Mouse (Mus musculus) hindbrain, embryonic 11.5 days (tissue): ENCODE results near the gene Senp3. TPM values are rescaled to one million over a fixed set of nuclear protein-coding genes. Genes with fewer than 3 reads are reported as not detected.

Source experiments
- ATAC-seq: fragments of 200-750 bp; cut with Nextera tagmentation; 2 replicates; pipeline ENCODE4 v1.8.0; 2017; ENCODE audit warnings: mild to moderate bottlenecking, moderate TSS enrichment, moderate library complexity; ENCODE audit not compliant: low FRiP score
- DNase-seq: peaks from one replicate; pipeline ENCODE4 v3.0.0-alpha.2; 2015; ENCODE audit warnings: low spot score
- H3K27ac ChIP-seq: fragments of 300-500 bp; sonication (generic); 2 replicates; pipeline ENCODE4 v1.5.1; 2014; ENCODE audit warnings: mild to moderate bottlenecking, low read depth, low read length
- H3K27me3 ChIP-seq: fragments of 300-500 bp; sonication (generic); 2 replicates; pipeline ENCODE4 v1.6.1; 2014; ENCODE audit warnings: mild to moderate bottlenecking, low read length, moderate library complexity, mixed read lengths; ENCODE audit not compliant: control insufficient read depth, insufficient read depth
- H3K36me3 ChIP-seq: fragments of 300-500 bp; sonication (generic); 2 replicates; pipeline ENCODE4 v1.6.1; 2014; ENCODE audit warnings: mild to moderate bottlenecking, low read length, moderate library complexity, mixed read lengths; ENCODE audit not compliant: control insufficient read depth, insufficient read depth
- H3K4me1 ChIP-seq: fragments of 300-500 bp; sonication (generic); replicated peaks from 2 replicates; pipeline ENCODE4 v1.6.1; 2014; ENCODE audit warnings: low read length, mixed read lengths; ENCODE audit not compliant: control insufficient read depth, insufficient read depth
- H3K4me2 ChIP-seq: fragments of 300-500 bp; sonication (generic); replicated peaks from 2 replicates; pipeline ENCODE4 v1.6.1; 2014; ENCODE audit warnings: mild to moderate bottlenecking, low read depth, low read length
- H3K4me3 ChIP-seq: fragments of 300-500 bp; sonication (generic); 2 replicates; pipeline ENCODE4 v1.5.1; 2014; ENCODE audit warnings: low read depth, low read length
- H3K9ac ChIP-seq: fragments of 300-500 bp; sonication (generic); 2 replicates; pipeline ENCODE4 v1.6.1; 2014; ENCODE audit warnings: low read depth, low read length
- H3K9me3 ChIP-seq: fragments of 300-500 bp; sonication (generic); 2 replicates; pipeline ENCODE4 v1.6.1; 2016; ENCODE audit warnings: low read length; ENCODE audit not compliant: control insufficient read depth
- WGBS: fragments of 180-500 bp; shearing (Covaris S2); extraction: QIAGEN DNeasy Blood & Tissue Kit; methylation state at CpG from one replicate; pipeline ENCODE4 v1.1.7; 2014; 5-methylcytosine and 5-hydroxymethylcytosine counted together
- polyA plus RNA-seq: library from polyadenylated mRNA; unstranded; fragments of >200 nt; fragmentation: Nextera tagmentation; extraction: Ambion mirVana; gene quantifications from 2 replicates; pipeline ENCODE4 v1.2.1, GENCODE M21; 2014

The Senp3 gene
- polyA plus RNA-seq, 1 experiment from 2014 or later = 101 TPM

DNA sequence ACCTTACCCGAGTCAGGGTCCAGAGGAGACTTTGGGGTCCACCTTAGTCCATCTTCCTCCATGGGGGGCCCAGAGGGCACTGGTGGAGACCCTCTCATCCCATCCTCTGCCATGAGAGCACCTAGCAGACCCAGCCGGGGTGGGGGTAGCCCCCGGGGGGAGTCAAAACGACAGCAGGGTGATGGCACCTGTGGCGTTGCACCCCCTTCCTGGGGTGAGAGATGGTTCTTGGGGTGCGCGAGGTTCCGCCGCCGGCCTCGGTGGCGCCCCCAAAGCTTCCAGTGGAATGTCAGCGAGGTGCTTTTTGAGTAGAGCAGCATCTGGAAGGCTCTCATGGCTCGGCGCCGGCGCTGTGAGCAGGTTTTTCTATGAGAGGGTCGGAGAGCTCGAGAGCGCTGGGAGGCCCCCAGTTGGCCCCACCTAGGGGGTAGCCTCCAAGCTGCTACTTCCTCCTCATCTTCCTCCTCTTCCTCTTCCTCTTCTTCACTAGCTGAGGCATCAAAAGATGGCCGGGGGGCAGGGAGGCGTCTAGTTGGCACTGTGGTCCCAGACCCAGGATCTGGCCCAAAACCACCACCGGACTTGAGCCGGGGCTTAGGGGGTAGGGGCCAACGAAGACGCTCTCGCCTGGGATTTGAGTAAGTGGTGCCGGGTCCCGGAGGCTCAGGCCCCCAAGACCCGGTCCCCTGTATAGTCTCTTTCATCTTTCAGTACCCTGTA, 1.6 kb downstream of the Senp3 start:
- WGBS = 92% methylated on average over 30 of the region's 30 CpGs
- peaks cover 7% of the 10 kb centered on the region; the same call in 1 of the 2 replicates for H3K36me3 ChIP-seq
- no peaks in the 10 kb centered on the region for H3K9me3 ChIP-seq
- H3K4me2 ChIP-seq = peak overlapping the region; percentile 90; the same call in 1 of the 2 replicates
- no peak overlapping the region for H3K27ac ChIP-seq
- no peak overlapping the region for H3K9ac ChIP-seq
- no peak overlapping the region for H3K4me3 ChIP-seq
- DNase-seq (no peak), ATAC-seq (no peak)
- peaks cover 5% of the 10 kb centered on the region; the same call in 1 of the 2 replicates for H3K4me1 ChIP-seq
- H3K27me3 ChIP-seq = no peaks in the 10 kb centered on the region

GRCm38 (mm10) chr11:69679144-69679543, 2.7 kb downstream of the Senp3 start:
- H3K4me1 ChIP-seq = peaks cover 5% of the 10 kb centered on the region; the same call in 1 of the 2 replicates
- no peak overlapping the region for H3K9ac ChIP-seq
- no peak overlapping the region for H3K4me2 ChIP-seq
- 86% methylated on average over 2 of the region's 2 CpGs for WGBS
- H3K4me3 ChIP-seq = no peak overlapping the region
- ATAC-seq (no peak), DNase-seq (no peak)
- H3K36me3 ChIP-seq = peaks cover 9% of the 10 kb centered on the region; the same call in 1 of the 2 replicates
- H3K9me3 ChIP-seq = no peaks in the 10 kb centered on the region
- no peaks in the 10 kb centered on the region for H3K27me3 ChIP-seq
- no peak overlapping the region for H3K27ac ChIP-seq

GRCm38 (mm10) chr11:69672211-69672706, 9.6 kb downstream of the Senp3 start, which contains the start of gene Eif4a1:
Gene Eif4a1, minus strand, starts transcription at chr11:69672423.
- H3K9ac ChIP-seq = peak within 1 kb of the TSS; percentile 96
- under 1% methylated on average over 36 of the region's 36 CpGs for WGBS
- peak within 1 kb of the TSS; percentile 88 for H3K4me2 ChIP-seq
- no peaks in the 10 kb centered on the region for H3K27me3 ChIP-seq
- no peaks in the 10 kb centered on the region for H3K9me3 ChIP-seq
- peak; percentile 100 for DNase-seq
- peak within 1 kb of the TSS; percentile 87 for H3K4me3 ChIP-seq
- H3K27ac ChIP-seq = peak within 1 kb of the TSS; percentile 93
- peak; percentile 99 for ATAC-seq
- peaks cover 31% of the 10 kb centered on the region for H3K36me3 ChIP-seq
- H3K4me1 ChIP-seq = no peaks in the 10 kb centered on the region; the same call in 1 of the 2 replicates

DNA sequence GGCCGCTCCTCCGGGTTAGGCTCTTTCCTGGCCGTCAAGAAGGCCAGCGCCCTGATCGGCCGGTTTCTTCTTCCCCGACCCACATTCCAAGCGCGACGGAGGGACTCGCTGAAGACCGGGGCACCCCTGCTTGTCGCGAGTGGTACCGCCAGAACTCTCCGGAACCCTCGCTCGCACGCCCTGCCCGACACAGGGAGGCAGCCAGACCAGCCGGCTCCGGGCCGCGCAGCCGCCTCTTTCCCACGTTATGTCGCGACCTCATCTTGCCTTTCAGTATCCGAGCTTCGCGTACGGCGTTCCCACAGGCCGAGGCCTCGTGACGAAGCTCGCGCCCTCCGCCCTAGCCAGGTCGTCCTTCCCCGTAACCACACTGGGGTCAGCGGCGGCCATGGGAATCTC, 10.2 kb downstream of the Senp3 start:
- H3K4me2 ChIP-seq = peak overlapping the region; percentile 88
- peak overlapping the region; percentile 93 for H3K27ac ChIP-seq
- DNase-seq (no peak), ATAC-seq (peak; percentile 6; the same call in 1 of the 2 replicates)
- no peaks in the 10 kb centered on the region for H3K27me3 ChIP-seq
- peak overlapping the region; percentile 96 for H3K9ac ChIP-seq
- H3K4me3 ChIP-seq = peak overlapping the region; percentile 87
- no peaks in the 10 kb centered on the region for H3K9me3 ChIP-seq
- no peaks in the 10 kb centered on the region; the same call in 1 of the 2 replicates for H3K4me1 ChIP-seq
- H3K36me3 ChIP-seq = peaks cover 30% of the 10 kb centered on the region
- under 1% methylated on average over 26 of the region's 43 CpGs for WGBS

DNA sequence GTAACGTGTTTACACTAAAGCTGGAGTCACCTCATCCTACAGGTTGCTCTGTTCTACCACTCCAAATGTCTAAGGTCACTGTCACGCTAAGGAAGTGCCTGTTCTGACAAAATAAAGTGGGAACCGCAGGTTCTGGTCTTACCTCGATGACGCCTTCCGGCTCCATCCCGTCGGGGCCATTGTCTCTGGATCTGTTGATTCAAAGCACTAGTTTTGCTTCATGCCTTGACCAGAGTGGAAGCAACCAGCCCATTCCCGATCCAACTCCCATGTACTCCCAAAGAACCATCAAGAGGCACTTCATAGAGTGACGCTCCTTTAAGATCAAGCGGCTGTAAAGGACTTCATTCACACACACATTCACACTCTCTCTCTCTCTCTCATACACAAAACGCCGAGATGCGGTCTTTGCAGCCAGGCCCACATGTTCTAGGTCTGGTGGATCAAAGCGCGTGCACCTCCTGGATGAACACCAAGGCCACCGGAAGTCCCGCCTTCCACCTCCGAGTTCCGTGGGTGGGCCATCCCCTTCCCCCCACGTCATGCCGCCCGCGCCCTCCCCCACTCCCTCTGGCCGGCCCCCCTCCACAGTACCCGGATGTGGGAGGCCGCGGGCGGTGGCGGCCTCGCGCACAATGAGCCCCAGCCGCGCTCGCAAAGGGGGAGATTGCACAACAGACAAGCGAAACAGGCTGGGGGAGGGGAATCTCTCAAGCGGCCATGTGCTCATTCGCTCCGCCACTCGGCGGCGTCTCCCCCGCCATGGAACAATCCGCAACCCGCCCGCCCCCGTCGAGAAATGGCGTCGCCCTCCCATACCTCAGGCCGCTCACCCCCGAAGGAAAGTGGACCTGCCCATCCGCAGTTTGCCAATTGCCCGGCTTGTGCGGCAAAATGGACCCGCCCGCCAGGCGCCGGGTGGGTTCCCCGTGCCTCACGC, 10.8 kb downstream of the Senp3 start:
- Histone ChIP-seq H3K36me3 (peaks cover 24% of the 10 kb centered on the region), H3K9ac (peak overlapping the region; percentile 96), H3K4me2 (peak overlapping the region; percentile 88), H3K27ac (peak overlapping the region; percentile 93), H3K4me1 (no peaks in the 10 kb centered on the region; the same call in 1 of the 2 replicates), H3K9me3 (no peaks in the 10 kb centered on the region), H3K27me3 (no peaks in the 10 kb centered on the region), H3K4me3 (peak overlapping the region; percentile 87)
- DNase-seq (peak; percentile 97), ATAC-seq (peak; percentile 75)
- 2% methylated on average over 48 of the region's 61 CpGs for WGBS

- ATAC-seq = no peak
- H3K4me3 ChIP-seq = no peak overlapping the region
- no peaks in the 10 kb centered on the region for H3K27me3 ChIP-seq
- no peaks in the 10 kb centered on the region for H3K9me3 ChIP-seq
- no peak overlapping the region for H3K9ac ChIP-seq
- peaks cover 19% of the 10 kb centered on the region for H3K36me3 ChIP-seq
- H3K4me1 ChIP-seq = peaks cover 4% of the 10 kb centered on the region; the same call in 1 of the 2 replicates
- WGBS = 87% methylated on average over 3 of the region's 3 CpGs
- DNase-seq = no peak
- H3K27ac ChIP-seq = no peak overlapping the region
- no peak overlapping the region for H3K4me2 ChIP-seq
Observed at GRCm38 (mm10) chr11:69666665-69667005, 15.2 kb downstream of the Senp3 start.

GRCm38 (mm10) chr11:69665961-69666664, 15.8 kb downstream of the Senp3 start, which contains the start of gene Cd68:
Gene Cd68, minus strand, starts transcription at chr11:69666153.
- peaks cover 4% of the 10 kb centered on the region; the same call in 1 of the 2 replicates for H3K4me1 ChIP-seq
- DNase-seq (peak; percentile 39), ATAC-seq (no peak)
- H3K9ac ChIP-seq = no peak within 1 kb of the TSS
- H3K36me3 ChIP-seq = peaks cover 19% of the 10 kb centered on the region
- H3K27me3 ChIP-seq = no peaks in the 10 kb centered on the region
- no peaks in the 10 kb centered on the region for H3K9me3 ChIP-seq
- H3K4me2 ChIP-seq = no peak within 1 kb of the TSS
- 0 out of 2 replicates have a peak within 1 kb of the TSS, but pooled peaks have one; percentile 13 for H3K27ac ChIP-seq
- WGBS = 36% methylated on average over 7 of the region's 7 CpGs
- 0 out of 2 replicates have a peak within 1 kb of the TSS, but pooled peaks have one; percentile 6 for H3K4me3 ChIP-seq

GRCm38 (mm10) chr11:69665457-69665960, 16.4 kb downstream of the Senp3 start:
- 0 out of 2 replicates have a peak overlapping the region, but pooled peaks have one; percentile 13 for H3K27ac ChIP-seq
- H3K4me3 ChIP-seq = no peak overlapping the region
- 82% methylated on average over 8 of the region's 9 CpGs for WGBS
- H3K9ac ChIP-seq = no peak overlapping the region
- peaks cover 4% of the 10 kb centered on the region; the same call in 1 of the 2 replicates for H3K4me1 ChIP-seq
- peaks cover 19% of the 10 kb centered on the region for H3K36me3 ChIP-seq
- DNase-seq = no peak
- no peak for ATAC-seq
- H3K9me3 ChIP-seq = no peaks in the 10 kb centered on the region
- H3K27me3 ChIP-seq = no peaks in the 10 kb centered on the region
- H3K4me2 ChIP-seq = no peak overlapping the region
